Mouse (Mus musculus): Measurements from ENCODE around the gene Mad1l1. TPM values are rescaled to one million over a fixed set of nuclear protein-coding genes. Genes with fewer than 3 reads are reported as not detected.

Mad1l1 gene
- polyA plus RNA-seq, 2 experiments from 2014 or later: 28.2 to 40.3 TPM

DNA sequence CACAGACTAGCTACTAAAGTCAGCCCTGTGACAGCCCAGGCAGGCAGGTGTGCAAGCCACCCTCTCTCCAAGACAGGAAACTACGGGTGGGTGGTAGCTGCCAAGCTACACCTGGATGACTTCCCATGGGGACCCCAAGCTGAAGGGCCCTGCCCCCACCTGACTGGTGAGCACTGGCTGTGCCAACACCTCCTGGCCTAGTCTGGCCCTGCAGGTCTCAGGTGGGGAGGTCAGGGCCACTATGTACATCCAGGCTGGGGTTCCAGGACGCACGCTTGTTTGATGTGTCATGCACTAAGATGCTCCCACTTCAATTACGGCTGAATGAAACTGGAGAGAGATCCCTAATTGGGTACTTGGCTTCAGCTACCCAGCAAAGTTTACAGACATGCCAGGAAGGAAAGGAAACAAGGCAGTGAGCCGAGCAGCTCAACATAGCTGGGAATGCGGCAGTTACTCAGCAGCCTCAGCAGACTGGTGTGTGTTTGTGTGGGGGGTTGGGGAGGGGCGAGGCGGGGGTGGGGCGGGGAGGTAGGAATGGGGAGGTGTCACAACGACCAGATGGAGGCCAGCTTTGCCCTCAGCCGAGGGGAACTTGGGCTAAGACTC is 239.0 kb downstream of the Mad1l1 start:
- ATAC-seq: no peak

GRCm38 (mm10) chr5:140081084-140081483 is 240.3 kb downstream of the Mad1l1 start:
- no peak for ATAC-seq

- no peak for ATAC-seq
Measured at GRCm38 (mm10) chr5:140079511-140079910, 241.8 kb downstream of the Mad1l1 start.

DNA sequence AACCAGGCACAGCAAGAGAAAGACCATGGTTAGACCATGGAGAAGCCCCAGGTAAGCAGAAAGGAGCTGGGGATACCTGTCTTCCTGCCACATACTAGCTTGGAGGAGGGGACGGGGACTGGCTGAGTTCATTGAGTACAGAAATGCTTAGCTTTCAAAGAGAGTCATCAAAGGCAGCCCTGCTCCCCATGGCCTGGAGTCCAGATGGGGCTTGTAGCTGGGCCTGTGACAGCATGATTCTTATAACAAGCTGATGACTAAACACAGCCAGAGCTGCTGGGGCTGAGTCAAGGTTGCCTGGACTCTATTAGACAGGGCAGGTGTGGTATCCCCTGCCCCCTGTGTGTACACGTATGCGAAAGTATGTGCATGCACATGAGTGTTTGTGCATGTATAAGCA is 242.9 kb downstream of the Mad1l1 start:
- no peak for ATAC-seq

- ATAC-seq: no peak
Measured at GRCm38 (mm10) chr5:140076438-140076837, 244.9 kb downstream of the Mad1l1 start.

DNA sequence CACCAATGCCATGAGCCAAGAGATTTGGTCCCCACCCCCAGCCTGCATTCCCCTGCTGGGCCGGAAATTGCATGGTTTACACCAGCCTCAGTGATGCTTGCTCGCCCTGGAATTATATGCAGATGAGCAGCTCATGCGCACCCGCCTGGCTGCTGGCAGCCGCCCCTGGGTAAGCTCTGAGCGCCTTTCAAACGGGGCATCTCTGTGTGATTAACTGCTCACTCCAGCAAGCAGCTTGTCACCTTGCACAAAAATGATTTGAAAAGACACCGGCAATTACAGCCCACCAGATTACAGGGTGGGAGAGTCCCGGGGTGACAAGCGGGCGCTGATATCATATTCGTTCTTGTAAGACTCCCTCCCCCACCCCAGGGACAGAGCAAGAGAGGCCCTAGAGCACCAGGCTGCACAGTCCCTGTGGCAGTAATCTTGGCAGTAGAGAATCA is 247.7 kb downstream of the Mad1l1 start:
- ATAC-seq: no peak

GRCm38 (mm10) chr5:140073148-140073670 is 248.1 kb downstream of the Mad1l1 start:
- ATAC-seq: no peak

- no peak for ATAC-seq
Measured at GRCm38 (mm10) chr5:140068506-140068905, 252.8 kb downstream of the Mad1l1 start.

DNA sequence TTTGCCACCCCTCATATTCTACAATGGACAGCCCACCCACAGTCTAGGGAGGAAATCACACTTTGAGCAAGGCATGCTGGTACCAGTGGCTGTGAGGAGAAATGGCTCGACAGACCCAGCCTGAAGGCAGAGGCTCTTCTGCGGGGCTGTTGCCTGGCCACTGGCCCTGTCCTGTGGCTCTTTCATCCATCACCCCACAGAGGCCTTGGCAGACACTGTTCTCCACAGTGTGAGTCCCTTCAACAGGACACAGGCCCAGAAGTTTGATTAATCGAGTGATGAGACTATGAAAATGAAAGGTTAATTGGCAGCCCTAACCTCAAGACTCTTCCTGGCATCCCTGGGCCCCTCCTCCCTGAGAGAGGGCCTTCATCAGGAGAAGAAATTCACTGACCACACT is 253.3 kb downstream of the Mad1l1 start:
- no peak for ATAC-seq

GRCm38 (mm10) chr5:140066769-140067168 is 254.6 kb downstream of the Mad1l1 start:
- ATAC-seq: no peak

DNA sequence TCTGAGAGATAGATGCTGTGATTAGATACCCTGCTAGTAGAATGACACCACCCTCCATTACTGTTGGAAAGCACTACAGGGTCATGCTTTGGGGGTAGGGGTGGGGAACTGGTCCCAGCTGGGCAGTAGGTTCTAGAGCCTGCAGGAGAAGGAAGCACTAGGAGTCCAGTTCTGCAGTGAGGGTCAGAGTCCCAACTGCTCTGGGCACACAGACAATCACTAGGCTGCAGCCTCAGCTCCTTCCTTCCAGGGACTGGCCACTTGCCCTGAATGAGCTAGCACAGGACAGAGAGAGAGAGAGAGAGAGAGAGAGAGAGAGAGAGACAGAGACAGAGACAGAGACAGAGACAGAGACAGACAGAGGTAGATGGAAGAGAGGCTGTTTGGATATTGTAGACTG is 255.1 kb downstream of the Mad1l1 start:
- ATAC-seq: no peak

DNA sequence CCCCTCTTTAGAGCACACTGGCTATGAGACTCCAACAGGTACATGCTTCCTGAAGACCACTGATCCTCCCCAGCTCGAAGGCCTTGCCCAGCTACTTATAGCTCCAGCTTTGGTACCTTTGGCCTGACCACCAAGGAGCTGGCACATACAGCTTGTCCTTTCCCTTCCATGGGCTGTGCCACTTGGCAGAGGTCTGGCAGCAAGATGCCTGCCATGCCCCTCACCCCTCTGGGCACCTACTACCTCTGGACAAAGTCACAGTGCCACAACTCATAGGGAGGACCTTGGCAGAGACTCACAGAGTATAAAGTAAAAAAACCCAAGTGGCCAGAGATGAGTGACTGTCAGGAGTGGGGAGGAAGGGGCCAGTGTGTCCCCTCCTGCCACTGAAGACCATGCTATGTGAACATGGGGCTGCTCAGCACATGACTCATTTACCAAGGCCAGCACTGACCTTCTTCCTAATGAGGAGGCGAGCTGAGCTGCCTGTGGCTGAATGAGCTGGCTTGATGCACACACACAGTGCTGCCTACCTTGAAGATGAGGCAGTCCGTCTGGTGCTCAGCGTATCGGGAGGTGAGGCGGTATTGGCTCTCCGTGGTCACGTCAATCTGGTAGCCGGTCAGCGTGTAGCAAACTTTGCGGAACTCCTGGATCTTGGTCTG is 255.9 kb downstream of the Mad1l1 start:
- no peak for ATAC-seq

DNA sequence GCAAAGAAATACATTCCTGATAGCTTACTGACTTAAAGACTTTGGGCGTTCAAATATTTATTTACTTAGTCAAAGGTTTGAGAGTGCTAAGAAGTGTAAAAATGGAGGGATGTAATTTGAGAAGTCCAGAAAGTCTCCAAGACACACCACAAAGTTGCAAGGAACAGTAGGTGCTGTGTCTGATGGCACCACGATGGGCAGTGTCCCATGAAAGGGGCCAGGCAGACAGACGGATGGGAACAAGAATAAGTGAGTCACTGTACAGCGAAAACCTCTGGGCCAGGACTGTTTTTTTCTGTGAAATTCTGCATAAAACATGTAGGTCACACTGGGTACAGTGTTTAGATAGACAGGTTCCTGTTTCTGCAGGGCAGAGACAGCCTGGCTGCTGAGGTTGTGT is 256.8 kb downstream of the Mad1l1 start:
- no peak for ATAC-seq

GRCm38 (mm10) chr5:140062828-140063227 is 258.5 kb downstream of the Mad1l1 start:
- ATAC-seq: no peak

DNA sequence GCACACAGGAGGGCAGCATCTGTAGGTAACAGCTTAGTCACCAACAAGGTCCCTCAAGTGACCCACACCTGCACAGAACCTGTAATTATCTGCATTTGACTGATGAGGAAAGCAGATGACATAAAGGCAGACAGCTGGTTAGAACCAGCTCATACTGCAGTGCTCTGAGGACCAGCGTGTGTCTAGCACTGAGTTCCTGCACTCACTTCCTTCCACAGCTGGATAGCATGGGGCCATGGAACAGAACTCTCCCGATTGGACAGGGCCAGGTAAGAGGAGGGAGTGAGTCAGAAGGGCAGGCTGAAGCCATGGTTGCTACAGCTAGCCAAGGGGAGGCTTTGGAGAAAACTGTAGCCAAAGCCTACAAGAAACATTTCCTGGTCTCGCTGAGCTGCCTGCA is 259.0 kb downstream of the Mad1l1 start:
- ATAC-seq: no peak

- no peak for ATAC-seq
Measured at GRCm38 (mm10) chr5:140061296-140061879, 260.0 kb downstream of the Mad1l1 start.

DNA sequence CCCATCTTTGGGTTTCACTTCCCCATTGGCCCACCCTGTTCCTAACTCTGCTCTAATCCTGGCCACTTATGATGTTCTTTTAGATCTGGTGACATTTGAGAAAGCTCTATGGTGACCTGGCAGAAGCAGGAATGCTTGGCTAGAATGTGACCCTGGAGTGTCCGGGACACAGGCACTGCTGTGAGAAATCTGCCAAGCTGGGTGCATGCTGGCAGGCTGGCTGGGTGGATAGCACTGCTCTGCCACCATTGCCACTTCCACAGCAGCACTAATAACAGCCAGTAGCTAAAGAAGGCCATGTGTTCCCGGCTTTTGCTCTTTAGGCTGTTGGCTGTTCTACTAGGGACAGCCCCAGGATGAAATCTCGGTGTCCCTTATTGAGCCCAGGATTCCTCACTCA is 265.1 kb downstream of the Mad1l1 start:
- ATAC-seq: no peak

- no peak for ATAC-seq
Measured at GRCm38 (mm10) chr5:140055431-140055830, 265.9 kb downstream of the Mad1l1 start.

- no peak for ATAC-seq
Measured at GRCm38 (mm10) chr5:140053626-140054025, 267.7 kb downstream of the Mad1l1 start.

- no peak for ATAC-seq
Measured at GRCm38 (mm10) chr5:140052405-140052804, 268.9 kb downstream of the Mad1l1 start.

DNA sequence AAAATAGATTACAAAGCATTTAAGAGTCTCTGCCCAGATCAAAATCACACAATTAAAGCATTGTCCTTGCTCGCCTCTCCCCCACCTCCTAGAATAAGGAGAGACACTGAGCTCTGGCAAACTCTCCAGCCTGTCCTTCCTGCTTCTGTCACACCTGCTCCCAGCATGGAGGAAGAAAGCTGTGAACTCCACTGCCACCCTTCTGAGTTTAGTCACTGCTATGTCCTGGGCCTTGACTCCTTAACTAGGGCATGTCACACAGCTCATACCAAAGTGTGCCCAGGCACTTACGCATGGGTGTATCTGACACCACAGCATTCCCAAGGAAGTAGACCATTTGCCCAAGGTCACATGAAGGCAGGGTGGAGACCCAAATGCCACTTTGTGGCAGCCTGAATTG is 275.9 kb downstream of the Mad1l1 start:
- no peak for ATAC-seq

- no peak for ATAC-seq
Measured at GRCm38 (mm10) chr5:140043002-140043401, 278.4 kb downstream of the Mad1l1 start.

GRCm38 (mm10) chr5:140042002-140042611 is 279.2 kb downstream of the Mad1l1 start:
- no peak for ATAC-seq

DNA sequence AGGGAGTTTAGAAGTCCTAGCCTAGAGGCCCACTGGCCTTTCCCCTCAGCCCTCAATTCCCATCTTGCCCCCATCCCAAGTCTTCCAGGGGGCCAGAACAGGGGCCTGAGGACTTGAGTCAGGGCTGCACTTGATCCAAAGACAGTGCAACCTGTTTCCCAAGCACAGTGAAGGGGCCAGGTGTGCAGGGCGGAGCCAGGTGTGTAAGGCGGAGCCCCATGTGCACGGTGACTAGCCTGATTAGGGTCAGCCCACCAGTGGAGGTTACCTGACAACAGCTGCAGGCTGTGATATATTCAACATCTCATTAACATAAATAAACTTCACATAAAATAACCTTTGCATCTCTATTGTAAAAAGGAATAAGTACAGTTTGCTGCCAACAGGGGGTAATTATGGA is 280.3 kb downstream of the Mad1l1 start:
- ATAC-seq: no peak
